In the genomic region with DNA sequence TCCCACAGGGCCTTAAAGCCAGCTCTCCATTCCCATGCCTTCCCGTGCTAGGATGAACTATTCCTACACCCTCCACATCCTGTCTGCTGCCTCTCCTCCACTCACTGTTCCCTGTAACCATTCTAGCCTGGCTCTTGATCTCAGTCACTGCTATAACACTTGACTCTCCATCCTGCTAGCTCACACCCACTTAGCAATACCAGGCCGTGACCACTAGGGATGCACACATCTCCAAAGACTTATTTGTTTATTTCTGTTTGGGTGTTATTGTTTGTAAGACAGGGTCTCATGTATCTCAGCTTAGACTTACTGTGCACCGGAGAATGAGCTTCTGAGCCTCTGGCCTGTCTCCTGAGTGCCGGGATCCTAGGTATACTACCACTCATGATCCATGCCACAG, we compare ENCODE assay signal across 15 mouse cellular contexts. TPM values are rescaled to one million over a fixed set of nuclear protein-coding genes. Genes with fewer than 3 reads are reported as not detected.
A peak's percentile ranks its signal among the peaks of the same experiment; 100 is the strongest.
DNase-seq lines count a peak whose midpoint lies in the region; ATAC-seq and TF ChIP-seq lines count a peak whose summit lies in the region.
"Had no signal": no experiment of that assay in that cellular context is flagged by ENCODE, and none has a peak within 500 bp of the region (broad histone marks: within the 10 kb centered on the region; RNA-seq: fewer than 3 reads in every experiment).

No protein-coding gene starts in this region.

- TF ChIP-seq POLR2A in cerebellum, adult 2 months (IDR thresholded peaks at IDR 0.05; ENCODE audit: borderline replicate concordance, insufficient read depth, low read length), result no peak

- 0 out of 2 replicates have a peak overlapping the region, but pooled peaks have one; percentile 9 for H3K9ac ChIP-seq in liver, embryonic 11.5 days (ENCODE audit: low read depth, low read length)
- no peak overlapping the region for H3K9ac ChIP-seq in liver, embryonic 14.5 days (replicated peaks)
- H3K9ac ChIP-seq: embryonic facial prominence, embryonic 12.5 days; neural tube, embryonic 15.5 days had no signal

- ATAC-seq in cerebellum, adult (ENCODE audit: insufficient number of reproducible peaks, low FRiP score, low TSS enrichment), result no peak
- ATAC-seq in liver, embryonic 11.5 days (replicated peaks; ENCODE audit: low FRiP score), result no peak
- no peak for ATAC-seq in Patski
- no peak for ATAC-seq in liver, embryonic 14.5 days (ENCODE audit: insufficient read depth)
- ATAC-seq: forebrain, embryonic 14.5 days; midbrain, embryonic 16.5 days had no signal

- POLR2A ChIA-PET in Patski (lab: Charles Lee), result no interaction called here

- no peak overlapping the region for H3K4me3 ChIP-seq in cerebellum, adult 2 months (replicated peaks; ENCODE audit: insufficient read depth, low read depth, low read length)
- H3K4me3 ChIP-seq in liver, embryonic 11.5 days (ENCODE audit: low read depth, low read length), result no peak overlapping the region
- H3K4me3 ChIP-seq in liver, embryonic 14.5 days (ENCODE audit: insufficient read depth in 1 of 2, low read depth in 2 of 2, low read length in 2 of 2), result no peak overlapping the region
- H3K4me3 ChIP-seq: embryonic facial prominence, embryonic 12.5 days; neural tube, embryonic 15.5 days had no signal

- in situ Hi-C loops in Patski (cut with MboI; ENCODE audit: low pct_unique_long_range_greater_than_20kb), result no loop called here

- H3K27me3 ChIP-seq in cerebellum, adult 2 months (ENCODE audit: control insufficient read depth, insufficient read depth, low read length), result no peaks in the 10 kb centered on the region
- H3K27me3 ChIP-seq in liver, embryonic 11.5 days (replicated peaks; ENCODE audit: control insufficient read depth, insufficient read depth, low read length), result no peaks in the 10 kb centered on the region
- H3K27me3 ChIP-seq in Patski, result no peaks in the 10 kb centered on the region
- H3K27me3 ChIP-seq in liver, embryonic 14.5 days (ENCODE audit: control insufficient read depth, insufficient read depth, low read length), result no peaks in the 10 kb centered on the region
- H3K27me3 ChIP-seq: embryonic facial prominence, embryonic 12.5 days; neural tube, embryonic 15.5 days had no signal

- H3K9me3 ChIP-seq in liver, embryonic 11.5 days (ENCODE audit: control insufficient read depth, low read length), result no peaks in the 10 kb centered on the region
- no peaks in the 10 kb centered on the region for H3K9me3 ChIP-seq in liver, embryonic 14.5 days (ENCODE audit: control insufficient read depth, low read length)
- H3K9me3 ChIP-seq: embryonic facial prominence, embryonic 12.5 days; neural tube, embryonic 15.5 days had no signal

- WGBS in cerebellum, adult 2 months, result 86% methylated on average over 4 of the region's 4 CpGs
- WGBS in liver, embryonic 11.5 days, result 77% methylated on average over 4 of the region's 4 CpGs
- WGBS in liver, embryonic 14.5 days (ENCODE audit: insufficient replicate concordance), result 74% methylated on average over 4 of the region's 4 CpGs

- DNase-seq in cerebellum, adult 2 months, result no peak
- no peak for DNase-seq in liver, embryonic 11.5 days (ENCODE audit: low spot score)
- DNase-seq in liver (no peak), Patski (ENCODE audit: low read depth, low spot score) (no peak)
- no peak for DNase-seq in liver, embryonic 14.5 days (ENCODE audit: low read depth in 3 of 3, low spot score in 3 of 3)
- DNase-seq in embryo, embryonic 10 days (ENCODE audit: low spot score), result no peak
- DNase-seq in frontal cortex, postnatal 36 days (ENCODE audit: low spot score in 2 of 2), result no peak
- DNase-seq: gastrocnemius, postnatal 36 days; lung, postnatal 4 days; right cerebral cortex, postnatal 14 days had no signal

- H3K27ac ChIP-seq in cerebellum, adult 2 months (ENCODE audit: insufficient read depth, low read length), result no peak overlapping the region
- no peak overlapping the region for H3K27ac ChIP-seq in liver, embryonic 11.5 days (ENCODE audit: low read depth, low read length)
- no peak overlapping the region for H3K27ac ChIP-seq in liver, embryonic 14.5 days
- H3K27ac ChIP-seq: embryonic facial prominence, embryonic 12.5 days; neural tube, embryonic 15.5 days had no signal

- no peaks in the 10 kb centered on the region for H3K4me1 ChIP-seq in cerebellum, adult 2 months (ENCODE audit: control insufficient read depth, insufficient read depth, low read length)
- H3K4me1 ChIP-seq in liver, embryonic 11.5 days (replicated peaks; ENCODE audit: control insufficient read depth, insufficient read depth, low read length), result peaks cover 33% of the 10 kb centered on the region
- peaks cover 6 to 33% of the 10 kb centered on the region in 2 experiments for H3K4me1 ChIP-seq in liver, embryonic 14.5 days (replicated peaks; ENCODE audit: control insufficient read depth in 2 of 2, insufficient read depth in 2 of 2, low read length in 1 of 2)
- H3K4me1 ChIP-seq: neural tube, embryonic 15.5 days had no signal

- no peak for TF ChIP-seq EP300 in liver, embryonic 14.5 days (IDR thresholded peaks at IDR 0.05; ENCODE audit: low read depth)

- CTCF ChIA-PET in Patski (lab: Charles Lee), result interaction anchor here (1.0 to 2.2 kb wide), 2 partner anchors 10 to 14 kb away, joined by 3 to 7 read pairs; partner anchors contain the start of gene Tmem150a

- peaks cover 9% of the 10 kb centered on the region; the same call in 1 of the 2 replicates for H3K36me3 ChIP-seq in liver, embryonic 11.5 days (ENCODE audit: control insufficient read depth, insufficient read depth, low read length)
- H3K36me3 ChIP-seq in liver, embryonic 14.5 days (replicated peaks; ENCODE audit: control insufficient read depth, insufficient read depth, low read depth), result peaks cover 9% of the 10 kb centered on the region; the same call in 1 of the 2 replicates
- H3K36me3 ChIP-seq: embryonic facial prominence, embryonic 12.5 days; neural tube, embryonic 15.5 days had no signal

- TF ChIP-seq CTCF in cerebellum, adult 2 months (IDR thresholded peaks at IDR 0.05; ENCODE audit: borderline replicate concordance, insufficient read depth, low read depth, low read length), result 0 out of 2 replicates have a peak, but pooled peaks have one; percentile 4
- peak; percentile 24 for TF ChIP-seq CTCF in Patski (IDR thresholded peaks at IDR 0.05)
- peak; percentile 49 for TF ChIP-seq CTCF in liver, embryonic 14.5 days (IDR thresholded peaks at IDR 0.05; ENCODE audit: low read depth)

- no peak overlapping the region for H3K4me2 ChIP-seq in liver, embryonic 11.5 days
- no peak overlapping the region for H3K4me2 ChIP-seq in liver, embryonic 14.5 days (ENCODE audit: low read depth)
- H3K4me2 ChIP-seq: embryonic facial prominence, embryonic 12.5 days; neural tube, embryonic 15.5 days had no signal

RNA-seq across cellular contexts. Expression of gene Rnf181, which starts 2.8 kb away (rescaled TPM):
- polyA plus RNA-seq in cerebellum, adult 2 months (2012; rRNA removed), result 92.1 and 95.8 TPM in 2 replicates
- 106 and 112 TPM in 2 replicates for polyA plus RNA-seq in liver, embryonic 11.5 days (2014; fragmentation: Nextera tagmentation; extraction: Ambion mirVana)
- 98.4 TPM for polyA plus RNA-seq in Patski (2021)
- 40.3 and 42.8 TPM in 2 replicates for polyA plus RNA-seq in liver, embryonic 14.5 days (2012; rRNA removed)
- polyA plus RNA-seq in liver, embryonic 14.5 days (2014; fragmentation: Nextera tagmentation; extraction: Ambion mirVana), result 68.0 and 75.4 TPM in 2 replicates

RNA-seq across cellular contexts. Expression of gene Vamp5, which starts 10.7 kb away (rescaled TPM):
- polyA plus RNA-seq in cerebellum, adult 2 months (2012; rRNA removed), result 10.6 and 11.9 TPM in 2 replicates
- 164 and 181 TPM in 2 replicates for polyA plus RNA-seq in liver, embryonic 11.5 days (2014; fragmentation: Nextera tagmentation; extraction: Ambion mirVana)
- polyA plus RNA-seq in Patski (2021), result 33.2 TPM
- polyA plus RNA-seq in liver, embryonic 14.5 days (2012; rRNA removed), result 72.5 and 80.0 TPM in 2 replicates
- 81.0 and 94.5 TPM in 2 replicates for polyA plus RNA-seq in liver, embryonic 14.5 days (2014; fragmentation: Nextera tagmentation; extraction: Ambion mirVana)

RNA-seq across cellular contexts. Expression of gene Tmem150a, which starts 14.3 kb away (rescaled TPM):
- polyA plus RNA-seq in cerebellum, adult 2 months (2012; rRNA removed), result 19.5 and 19.8 TPM in 2 replicates
- 39.5 and 40.3 TPM in 2 replicates for polyA plus RNA-seq in liver, embryonic 11.5 days (2014; fragmentation: Nextera tagmentation; extraction: Ambion mirVana)
- polyA plus RNA-seq in Patski (2021), result 39.8 TPM
- 39.0 and 58.3 TPM in 2 replicates for polyA plus RNA-seq in liver, embryonic 14.5 days (2012; rRNA removed)
- polyA plus RNA-seq in liver, embryonic 14.5 days (2014; fragmentation: Nextera tagmentation; extraction: Ambion mirVana), result 43.6 and 48.0 TPM in 2 replicates

RNA-seq across cellular contexts. Expression of gene Vamp8, which starts 20.9 kb away (rescaled TPM):
- polyA plus RNA-seq in cerebellum, adult 2 months (2012; rRNA removed), result 57.0 and 62.2 TPM in 2 replicates
- 265 and 274 TPM in 2 replicates for polyA plus RNA-seq in liver, embryonic 11.5 days (2014; fragmentation: Nextera tagmentation; extraction: Ambion mirVana)
- polyA plus RNA-seq in Patski (2021), result 189 TPM
- 129 and 188 TPM in 2 replicates for polyA plus RNA-seq in liver, embryonic 14.5 days (2012; rRNA removed)
- 266 and 276 TPM in 2 replicates for polyA plus RNA-seq in liver, embryonic 14.5 days (2014; fragmentation: Nextera tagmentation; extraction: Ambion mirVana)

RNA-seq across cellular contexts. Expression of gene 0610030E20Rik, which starts 22.4 kb away (rescaled TPM):
- 25.1 and 26.1 TPM in 2 replicates for polyA plus RNA-seq in cerebellum, adult 2 months (2012; rRNA removed)
- polyA plus RNA-seq in liver, embryonic 11.5 days (2014; fragmentation: Nextera tagmentation; extraction: Ambion mirVana), result 17.1 and 19.4 TPM in 2 replicates
- polyA plus RNA-seq in Patski (2021), result 13.8 TPM
- 8.7 and 10.1 TPM in 2 replicates for polyA plus RNA-seq in liver, embryonic 14.5 days (2012; rRNA removed)
- 7.9 and 10.9 TPM in 2 replicates for polyA plus RNA-seq in liver, embryonic 14.5 days (2014; fragmentation: Nextera tagmentation; extraction: Ambion mirVana)
